Mouse (Mus musculus) olfactory bulb, adult 2 months (tissue): ENCODE measurements around the gene Smtnl2.

Experiments
- CTCF ChIP-seq: fragments of 200-500 bp; IDR thresholded peaks from 2 replicates; pipeline ENCODE4 v1.5.1; 2012; ENCODE audit warnings: low read depth, mild to moderate bottlenecking, low read length, moderate library complexity; ENCODE audit not compliant: insufficient read depth
- POLR2A ChIP-seq: fragments of 200-500 bp; IDR thresholded peaks from 2 replicates; pipeline ENCODE4 v1.6.1; 2012; ENCODE audit warnings: mild to moderate bottlenecking, low read depth, low read length, moderate library complexity; ENCODE audit not compliant: insufficient read depth

DNA sequence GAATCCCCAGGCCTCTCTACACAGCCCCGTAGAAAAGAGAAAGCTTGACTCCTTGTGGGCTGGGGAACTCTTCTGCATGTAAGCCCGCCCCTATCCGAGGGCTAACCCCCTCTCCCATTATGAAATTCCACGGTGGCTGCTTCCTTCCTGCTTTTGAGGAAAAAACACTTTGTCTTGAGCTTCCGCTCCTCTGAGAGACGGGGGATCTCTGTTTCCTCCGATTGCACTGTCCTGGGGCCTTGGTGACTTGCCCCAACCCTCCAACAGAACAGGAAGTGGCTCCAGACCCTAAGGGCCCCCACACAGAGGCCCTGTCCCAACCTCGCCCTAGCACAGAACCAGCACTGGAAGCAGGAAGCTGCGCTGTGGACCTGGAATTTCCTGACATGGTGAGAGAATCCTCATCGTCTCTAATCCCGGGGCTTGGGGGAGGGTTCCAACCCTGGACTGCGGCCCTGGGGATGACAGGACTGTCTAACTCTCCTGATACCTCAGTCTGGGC is 46.5 kb upstream of the Smtnl2 start:
- TF ChIP-seq CTCF (no peak), POLR2A (no peak)
